Mouse (Mus musculus) liver, embryonic 12.5 days (tissue): ENCODE data around the gene Anapc4. TPM values are rescaled to one million over a fixed set of nuclear protein-coding genes. Genes with fewer than 3 reads are reported as not detected.

Experiments used
- ATAC-seq: fragments of 200-750 bp; cut with Nextera tagmentation; 2 replicates; pipeline ENCODE4 v1.8.0; 2017; ENCODE audit warnings: moderate number of reproducible peaks, mild to moderate bottlenecking, moderate library complexity
- H3K27ac ChIP-seq: fragments of 300-500 bp; sonication (generic); 2 replicates; pipeline ENCODE4 v1.5.1; 2016; ENCODE audit warnings: mild to moderate bottlenecking
- H3K27me3 ChIP-seq: fragments of 300-500 bp; sonication (generic); replicated peaks from 2 replicates; pipeline ENCODE4 v1.6.1; 2016; ENCODE audit warnings: mild to moderate bottlenecking, moderate library complexity
- H3K36me3 ChIP-seq: fragments of 300-500 bp; sonication (generic); 2 replicates; pipeline ENCODE4 v1.6.1; 2016; ENCODE audit warnings: mild to moderate bottlenecking, moderate library complexity
- H3K4me1 ChIP-seq: fragments of 300-500 bp; sonication (generic); 2 replicates; pipeline ENCODE4 v1.6.1; 2016
- H3K4me2 ChIP-seq: fragments of 300-500 bp; sonication (generic); 2 replicates; pipeline ENCODE4 v1.6.1; 2016; ENCODE audit warnings: mild to moderate bottlenecking, moderate library complexity
- H3K4me3 ChIP-seq: fragments of 300-500 bp; sonication (generic); 2 replicates; pipeline ENCODE4 v1.5.1; 2016; ENCODE audit warnings: mild to moderate bottlenecking, moderate library complexity
- H3K9ac ChIP-seq: fragments of 300-500 bp; sonication (generic); 2 replicates; pipeline ENCODE4 v1.6.1; 2016; ENCODE audit warnings: mild to moderate bottlenecking, moderate library complexity
- H3K9me3 ChIP-seq: fragments of 300-500 bp; sonication (generic); replicated peaks from 2 replicates; pipeline ENCODE4 v1.6.1; 2016; ENCODE audit warnings: mild to moderate bottlenecking, moderate library complexity
- WGBS: fragments of 180-500 bp; shearing (Covaris S2); methylation state at CpG from one replicate; pipeline ENCODE4 v1.1.7; 2016; ENCODE audit not compliant: insufficient replicate concordance; 5-methylcytosine and 5-hydroxymethylcytosine counted together
- polyA plus RNA-seq: library from polyadenylated mRNA; unstranded; fragments of >200 nt; fragmentation: Nextera tagmentation; extraction: Ambion mirVana; gene quantifications from 2 replicates; pipeline ENCODE4 v1.2.1, GENCODE M21; 2016

The Anapc4 gene
- polyA plus RNA-seq, result 34.3 and 39.3 TPM in 2 replicates

DNA sequence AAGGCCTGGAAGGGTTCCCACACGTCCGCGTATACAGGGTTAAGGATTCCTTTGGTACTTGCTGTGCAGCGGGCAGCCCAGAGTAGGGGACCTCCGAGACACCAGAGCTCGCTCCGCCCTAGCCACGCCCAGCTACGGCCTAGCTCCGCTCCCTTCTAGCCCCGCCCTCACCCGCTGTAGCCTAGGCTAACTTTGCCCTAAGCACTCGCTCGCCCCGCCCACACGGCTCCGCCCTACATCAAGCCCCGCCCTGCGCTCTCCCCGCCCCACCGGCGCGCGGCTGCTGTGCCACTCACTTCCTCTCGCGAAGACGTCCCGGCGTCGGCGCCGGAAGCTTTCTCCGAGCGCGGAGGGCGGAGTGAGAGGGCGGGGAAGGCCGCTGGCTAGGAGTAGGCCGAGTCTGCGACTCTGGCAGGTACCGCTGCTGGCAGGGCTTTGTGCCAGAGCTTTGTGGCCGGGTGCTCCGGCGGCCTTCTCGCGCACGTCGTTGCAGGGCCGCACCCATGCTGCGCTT, at the start of gene Anapc4:
Gene Anapc4, plus strand, starts transcription at position 252 of the 514 bp plus-strand sequence.
- peak; percentile 99 for ATAC-seq
- H3K4me1 ChIP-seq, result peaks cover 34% of the 10 kb centered on the region
- H3K27ac ChIP-seq, result peak within 1 kb of the TSS; percentile 88
- H3K27me3 ChIP-seq, result no peaks in the 10 kb centered on the region
- peak within 1 kb of the TSS; percentile 79 for H3K4me3 ChIP-seq
- H3K36me3 ChIP-seq, result peaks cover 26% of the 10 kb centered on the region
- H3K9me3 ChIP-seq, result peaks cover 3% of the 10 kb centered on the region; the same call in 1 of the 2 replicates
- WGBS, result under 1% methylated on average over 50 of the region's 50 CpGs
- peak within 1 kb of the TSS; percentile 86 for H3K9ac ChIP-seq
- peak within 1 kb of the TSS; percentile 95 for H3K4me2 ChIP-seq

DNA sequence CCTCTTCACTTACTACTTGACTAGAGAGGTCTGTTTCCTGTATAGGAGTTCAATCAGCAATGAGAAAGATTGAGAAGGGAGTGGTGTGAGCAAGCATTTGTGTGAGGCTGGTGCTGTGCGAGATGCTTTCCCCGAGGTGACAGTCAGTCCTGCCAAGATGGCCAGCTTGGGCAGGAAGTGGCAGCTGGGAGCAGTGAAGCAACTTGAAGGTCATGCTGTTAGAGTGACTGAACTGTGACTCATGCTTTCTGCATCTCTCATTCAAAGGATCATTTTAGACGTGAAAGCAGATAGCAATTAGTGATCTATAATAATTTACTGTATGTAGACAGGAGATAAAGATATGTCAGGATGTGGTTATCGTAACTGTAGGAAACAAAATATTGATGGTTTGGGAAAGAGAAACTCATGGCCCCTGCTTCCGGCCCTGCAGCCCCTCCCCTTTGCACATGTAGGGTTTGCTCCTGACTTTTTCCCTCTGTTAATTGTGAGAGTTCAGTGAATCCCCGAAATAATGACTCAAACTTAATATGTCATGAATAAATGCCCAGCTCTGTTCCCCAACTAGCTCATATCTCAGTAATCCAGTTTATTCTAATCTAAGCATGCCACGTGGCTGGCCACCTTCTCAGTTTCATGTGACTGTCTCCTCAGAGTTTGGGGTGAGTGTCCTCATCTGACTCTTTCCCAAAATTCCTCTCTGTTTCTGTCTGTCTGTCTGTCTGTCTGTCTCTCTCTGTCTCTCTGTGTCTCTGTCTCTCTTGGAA, 47.1 kb upstream of the Anapc4 start:
- H3K4me3 ChIP-seq, result no peak overlapping the region

GRCm38 (mm10) chr5:52793230-52793629, 40.6 kb upstream of the Anapc4 start:
- H3K4me1 ChIP-seq, result peaks cover 5% of the 10 kb centered on the region; the same call in 1 of the 2 replicates
- no peak overlapping the region for H3K27ac ChIP-seq
- H3K9me3 ChIP-seq, result no peaks in the 10 kb centered on the region
- no peak for ATAC-seq
- H3K36me3 ChIP-seq, result peaks cover 47% of the 10 kb centered on the region
- no peak overlapping the region for H3K9ac ChIP-seq
- no peak overlapping the region for H3K4me3 ChIP-seq
- no peak overlapping the region for H3K4me2 ChIP-seq
- 64% methylated on average over 9 of the region's 9 CpGs for WGBS
- H3K27me3 ChIP-seq, result no peaks in the 10 kb centered on the region

More for the DNA sequence above, 47.1 kb upstream of the Anapc4 start:
- H3K27ac ChIP-seq, result no peak overlapping the region
- no peak overlapping the region for H3K9ac ChIP-seq
- no peak overlapping the region for H3K4me2 ChIP-seq
- H3K4me1 ChIP-seq, result peaks cover 23% of the 10 kb centered on the region
- H3K9me3 ChIP-seq, result no peaks in the 10 kb centered on the region
- ATAC-seq, result no peak
- peaks cover 43% of the 10 kb centered on the region for H3K36me3 ChIP-seq
- WGBS, result 58% methylated on average over 7 of the region's 7 CpGs
- no peaks in the 10 kb centered on the region for H3K27me3 ChIP-seq

DNA sequence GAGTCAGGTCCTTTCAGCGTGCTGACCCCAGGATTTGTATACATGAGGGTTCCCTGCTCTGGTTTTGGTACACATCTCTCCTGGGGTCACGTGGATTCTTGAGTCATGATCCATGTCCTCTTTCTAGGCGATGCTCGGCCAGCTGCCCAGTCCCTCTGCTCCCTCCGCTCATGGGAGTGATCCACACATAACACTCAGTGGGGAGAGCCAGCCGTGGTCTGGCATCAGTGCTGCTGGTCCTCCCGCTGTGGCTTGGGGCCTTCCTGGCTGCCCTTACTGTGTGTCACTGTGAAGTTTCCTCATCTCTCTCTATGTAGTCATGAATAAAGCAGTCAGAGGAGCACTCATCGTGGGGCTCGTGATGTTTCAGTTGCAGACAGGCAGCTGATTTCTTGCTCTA, 39.7 kb upstream of the Anapc4 start:
- H3K36me3 ChIP-seq, result peaks cover 45% of the 10 kb centered on the region
- H3K4me3 ChIP-seq, result no peak overlapping the region
- no peaks in the 10 kb centered on the region for H3K9me3 ChIP-seq
- no peaks in the 10 kb centered on the region for H3K27me3 ChIP-seq
- no peak overlapping the region for H3K9ac ChIP-seq
- ATAC-seq, result no peak
- 86% methylated on average over 9 of the region's 9 CpGs for WGBS
- no peak overlapping the region for H3K27ac ChIP-seq
- peaks cover 5% of the 10 kb centered on the region; the same call in 1 of the 2 replicates for H3K4me1 ChIP-seq
- H3K4me2 ChIP-seq, result no peak overlapping the region

GRCm38 (mm10) chr5:52799274-52799985, 34.4 kb upstream of the Anapc4 start:
- Histone ChIP-seq H3K4me2 (no peak overlapping the region), H3K4me1 (peaks cover 5% of the 10 kb centered on the region), H3K9me3 (no peaks in the 10 kb centered on the region), H3K36me3 (peaks cover 57% of the 10 kb centered on the region), H3K9ac (no peak overlapping the region), H3K4me3 (no peak overlapping the region), H3K27ac (no peak overlapping the region), H3K27me3 (no peaks in the 10 kb centered on the region)
- ATAC-seq, result no peak
- 82% methylated on average over 12 of the region's 12 CpGs for WGBS

GRCm38 (mm10) chr5:52805801-52806200, 28.0 kb upstream of the Anapc4 start:
- 65% methylated on average over 4 of the region's 4 CpGs for WGBS
- no peak overlapping the region for H3K4me2 ChIP-seq
- no peaks in the 10 kb centered on the region for H3K9me3 ChIP-seq
- ATAC-seq, result 0 out of 2 replicates have a peak, but pooled peaks have one; percentile 40
- peaks cover 53% of the 10 kb centered on the region for H3K36me3 ChIP-seq
- H3K9ac ChIP-seq, result no peak overlapping the region
- no peaks in the 10 kb centered on the region for H3K27me3 ChIP-seq
- no peak overlapping the region for H3K4me3 ChIP-seq
- H3K4me1 ChIP-seq, result no peaks in the 10 kb centered on the region
- no peak overlapping the region for H3K27ac ChIP-seq

DNA sequence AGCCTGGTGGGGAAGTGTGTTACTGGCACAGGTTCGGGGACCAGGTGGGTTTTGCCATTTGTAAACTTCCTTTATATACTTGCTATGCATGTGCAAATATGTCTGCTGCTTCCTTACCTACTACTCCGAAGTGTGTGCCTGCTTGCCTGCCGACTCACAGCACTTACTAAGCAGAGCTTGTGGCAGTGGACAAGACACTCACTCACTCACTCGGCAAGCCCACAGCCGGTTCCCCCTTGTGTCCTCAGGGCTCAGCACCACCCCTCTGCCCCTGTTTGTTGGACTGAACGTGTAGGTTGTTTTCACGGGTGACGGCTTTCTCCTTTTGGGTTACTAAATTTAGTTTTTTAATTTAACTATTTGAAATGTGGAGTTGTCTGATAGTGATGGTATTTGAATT, 27.5 kb upstream of the Anapc4 start:
- Histone ChIP-seq H3K9ac (no peak overlapping the region), H3K9me3 (no peaks in the 10 kb centered on the region), H3K4me3 (no peak overlapping the region), H3K4me2 (no peak overlapping the region), H3K36me3 (peaks cover 57% of the 10 kb centered on the region), H3K27ac (no peak overlapping the region), H3K4me1 (no peaks in the 10 kb centered on the region), H3K27me3 (no peaks in the 10 kb centered on the region)
- 73% methylated on average over 8 of the region's 8 CpGs for WGBS
- ATAC-seq, result no peak

DNA sequence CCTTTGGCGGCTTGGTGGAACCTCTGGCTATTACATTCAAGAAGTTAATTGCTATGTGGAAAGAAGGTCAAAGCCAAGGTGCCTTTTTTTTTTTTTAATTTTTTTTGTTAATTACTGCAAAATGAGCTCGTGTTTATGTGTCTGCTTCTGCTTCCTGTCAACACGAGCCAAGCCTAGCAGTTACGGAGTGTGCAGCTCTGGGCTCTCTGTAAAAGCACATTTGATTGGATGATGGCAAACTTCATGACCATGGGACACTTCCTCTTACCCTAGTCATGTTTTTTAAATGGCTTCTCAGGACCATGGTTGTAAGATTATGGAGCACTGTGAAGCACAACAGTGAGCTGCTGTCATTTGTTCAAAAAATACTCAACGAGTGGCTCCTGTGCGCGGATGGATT, 26.8 kb upstream of the Anapc4 start:
- 85% methylated on average over 7 of the region's 7 CpGs for WGBS
- Histone ChIP-seq H3K4me1 (no peaks in the 10 kb centered on the region), H3K4me3 (no peak overlapping the region), H3K27ac (no peak overlapping the region), H3K9me3 (no peaks in the 10 kb centered on the region), H3K36me3 (peaks cover 60% of the 10 kb centered on the region), H3K9ac (no peak overlapping the region), H3K27me3 (no peaks in the 10 kb centered on the region), H3K4me2 (no peak overlapping the region)
- no peak for ATAC-seq

DNA sequence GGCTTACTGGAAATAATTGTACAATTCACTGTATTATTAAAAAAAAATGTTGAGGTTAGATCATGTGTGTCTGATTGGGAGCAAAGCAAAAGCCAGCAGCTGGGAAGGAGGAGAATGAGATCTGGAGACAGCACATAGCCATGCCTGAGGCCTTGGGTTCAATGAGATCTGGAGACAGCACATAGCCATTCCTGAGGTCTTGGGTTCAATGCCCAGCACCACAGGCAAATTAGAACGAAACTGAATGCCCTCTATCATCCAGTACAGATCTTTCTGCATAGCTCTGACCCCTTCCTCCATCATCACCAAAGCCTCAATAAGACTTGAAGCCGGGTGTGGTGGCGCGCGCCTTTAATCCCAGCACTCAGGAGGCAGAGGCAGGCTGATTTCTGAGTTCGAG, 23.4 kb upstream of the Anapc4 start:
- Histone ChIP-seq H3K4me2 (no peak overlapping the region), H3K9ac (no peak overlapping the region), H3K27me3 (no peaks in the 10 kb centered on the region), H3K9me3 (no peaks in the 10 kb centered on the region), H3K27ac (no peak overlapping the region), H3K4me1 (no peaks in the 10 kb centered on the region), H3K4me3 (no peak overlapping the region), H3K36me3 (peaks cover 65% of the 10 kb centered on the region)
- no peak for ATAC-seq
- 88% methylated on average over 6 of the region's 6 CpGs for WGBS

DNA sequence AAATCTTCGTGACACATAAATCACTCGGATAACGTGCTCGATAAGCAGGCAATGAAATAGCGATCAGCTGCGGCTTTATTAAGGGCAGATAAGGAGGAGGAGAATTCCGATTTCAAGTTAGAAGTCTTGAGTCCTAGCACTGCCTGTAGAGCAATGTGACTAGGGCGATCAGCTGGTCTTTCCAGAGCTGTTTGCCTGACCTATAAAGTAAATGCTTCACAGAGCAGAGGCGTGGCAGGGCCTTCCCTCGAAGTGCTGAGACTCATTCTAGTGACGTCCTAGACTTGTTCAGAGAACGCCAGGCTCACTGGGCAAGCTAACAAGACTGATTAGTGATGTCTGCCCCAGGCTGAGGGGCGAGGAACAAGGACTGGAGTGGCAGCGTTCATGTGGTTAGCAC, 22.8 kb upstream of the Anapc4 start:
- H3K36me3 ChIP-seq, result peaks cover 66% of the 10 kb centered on the region
- no peak overlapping the region for H3K4me3 ChIP-seq
- H3K4me2 ChIP-seq, result no peak overlapping the region
- no peak overlapping the region for H3K9ac ChIP-seq
- H3K4me1 ChIP-seq, result no peaks in the 10 kb centered on the region
- ATAC-seq, result no peak
- no peaks in the 10 kb centered on the region for H3K9me3 ChIP-seq
- WGBS, result 82% methylated on average over 14 of the region's 14 CpGs
- H3K27ac ChIP-seq, result no peak overlapping the region
- H3K27me3 ChIP-seq, result no peaks in the 10 kb centered on the region

GRCm38 (mm10) chr5:52812456-52812855, 21.4 kb upstream of the Anapc4 start:
- no peak overlapping the region for H3K27ac ChIP-seq
- no peak overlapping the region for H3K4me3 ChIP-seq
- no peak overlapping the region for H3K9ac ChIP-seq
- H3K4me2 ChIP-seq, result no peak overlapping the region
- H3K27me3 ChIP-seq, result no peaks in the 10 kb centered on the region
- ATAC-seq, result no peak
- no peaks in the 10 kb centered on the region for H3K4me1 ChIP-seq
- H3K36me3 ChIP-seq, result peaks cover 73% of the 10 kb centered on the region
- WGBS, result 90% methylated on average over 10 of the region's 10 CpGs
- H3K9me3 ChIP-seq, result no peaks in the 10 kb centered on the region

DNA sequence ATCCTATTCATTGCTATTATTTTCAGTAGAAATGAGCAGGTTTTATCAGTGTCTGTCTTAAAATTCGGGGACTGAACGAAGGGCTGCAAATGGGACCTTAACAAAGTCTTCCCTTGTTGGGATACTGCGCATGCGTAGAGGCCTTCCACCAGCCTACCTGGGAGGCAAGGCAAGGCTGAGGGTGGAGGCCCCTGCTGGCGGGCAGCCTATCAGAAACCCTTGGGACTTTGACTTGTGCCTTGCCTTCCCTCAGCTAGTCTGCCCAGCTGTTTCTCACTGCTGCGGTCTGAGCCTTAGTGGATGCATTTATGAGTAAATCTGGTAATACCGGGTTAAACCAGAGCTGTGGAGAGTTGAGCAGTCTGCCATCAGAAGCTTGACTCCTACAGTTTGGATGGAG, 20.5 kb upstream of the Anapc4 start:
- H3K4me1 ChIP-seq, result no peaks in the 10 kb centered on the region
- no peak overlapping the region for H3K9ac ChIP-seq
- peaks cover 67% of the 10 kb centered on the region for H3K36me3 ChIP-seq
- no peaks in the 10 kb centered on the region for H3K27me3 ChIP-seq
- H3K4me2 ChIP-seq, result no peak overlapping the region
- no peak overlapping the region for H3K4me3 ChIP-seq
- H3K27ac ChIP-seq, result no peak overlapping the region
- 87% methylated on average over 7 of the region's 7 CpGs for WGBS
- no peaks in the 10 kb centered on the region for H3K9me3 ChIP-seq
- ATAC-seq, result no peak
